Mouse (Mus musculus) embryonic facial prominence, embryonic 14.5 days (tissue): ENCODE results near the gene Trim75. TPM values are rescaled to one million over a fixed set of nuclear protein-coding genes. Genes with fewer than 3 reads are reported as not detected.
"Not testable (repeated sequence)": the region's sequence is repeated elsewhere in the genome, so short reads cannot be mapped to it uniquely, and the experiment has no call there.

Source experiments
- ATAC-seq: fragments of 200-750 bp; cut with Nextera tagmentation; 2 replicates; pipeline ENCODE4 v1.8.0; 2017; ENCODE audit warnings: low read depth, moderate number of reproducible peaks, moderate TSS enrichment
- DNase-seq: peaks from one replicate; pipeline ENCODE4 v3.0.0-alpha.2; 2015; ENCODE audit warnings: low spot score
- H3K27ac ChIP-seq: fragments of 300-500 bp; sonication (generic); replicated peaks from 2 replicates; pipeline ENCODE4 v1.5.1; 2014; ENCODE audit warnings: low read depth, mild to moderate bottlenecking, low read length, moderate library complexity
- H3K27me3 ChIP-seq: fragments of 300-500 bp; sonication (generic); replicated peaks from 2 replicates; pipeline ENCODE4 v1.6.1; 2014; ENCODE audit warnings: low read length; ENCODE audit not compliant: control insufficient read depth, insufficient read depth
- H3K36me3 ChIP-seq: fragments of 300-500 bp; sonication (generic); 2 replicates; pipeline ENCODE4 v1.6.1; 2014; ENCODE audit warnings: low read length, mixed read lengths; ENCODE audit not compliant: control insufficient read depth, insufficient read depth
- H3K4me1 ChIP-seq: fragments of 300-500 bp; sonication (generic); 2 replicates; pipeline ENCODE4 v1.6.1; 2014; ENCODE audit warnings: antibody characterized with exemption, low read length; ENCODE audit not compliant: control insufficient read depth, insufficient read depth
- H3K4me2 ChIP-seq: fragments of 300-500 bp; sonication (generic); 2 replicates; pipeline ENCODE4 v1.6.1; 2014; ENCODE audit warnings: low read depth, mild to moderate bottlenecking, low read length, moderate library complexity, mixed read lengths
- H3K4me3 ChIP-seq: fragments of 300-500 bp; sonication (generic); 2 replicates; pipeline ENCODE4 v1.5.1; 2014; ENCODE audit warnings: low read depth, mild to moderate bottlenecking, low read length
- H3K9ac ChIP-seq: fragments of 300-500 bp; sonication (generic); 2 replicates; pipeline ENCODE4 v1.6.1; 2014; ENCODE audit warnings: low read depth, mild to moderate bottlenecking, low read length, moderate library complexity, mixed read lengths
- H3K9me3 ChIP-seq: fragments of 300-500 bp; sonication (generic); 2 replicates; pipeline ENCODE4 v1.6.1; 2016; ENCODE audit warnings: low read length; ENCODE audit not compliant: control insufficient read depth
- WGBS: fragments of 180-500 bp; shearing (Covaris S2); extraction: QIAGEN DNeasy Blood & Tissue Kit; methylation state at CpG from one replicate; pipeline ENCODE4 v1.1.7; 2014; 5-methylcytosine and 5-hydroxymethylcytosine counted together
- polyA plus RNA-seq: library from polyadenylated mRNA; unstranded; fragments of >200 nt; fragmentation: Nextera tagmentation; extraction: Ambion mirVana; gene quantifications from 2 replicates; pipeline ENCODE4 v1.2.1, GENCODE M21; 2014

The Trim75 gene
- polyA plus RNA-seq, 1 experiment from 2014 or later, result not detected

- 47% methylated on average over 8 of the region's 8 CpGs for WGBS
- H3K9me3 ChIP-seq, result no peaks in the 10 kb centered on the region
- H3K27ac ChIP-seq, result no peak overlapping the region
- no peak overlapping the region for H3K4me2 ChIP-seq
- ATAC-seq (no peak), DNase-seq (no peak)
- H3K4me3 ChIP-seq, result no peak overlapping the region
- no peaks in the 10 kb centered on the region for H3K36me3 ChIP-seq
- H3K27me3 ChIP-seq, result no peaks in the 10 kb centered on the region
- no peak overlapping the region for H3K9ac ChIP-seq
- no peaks in the 10 kb centered on the region for H3K4me1 ChIP-seq
Observed at GRCm38 (mm10) chr8:65022485-65022884, 34.9 kb upstream of the Trim75 start.

GRCm38 (mm10) chr8:65018423-65018822, 30.8 kb upstream of the Trim75 start, which contains the start of the genes Trim61 and Trim60:
Gene Trim61, minus strand, starts transcription at chr8:65018523.
Gene Trim60, minus strand, starts transcription at chr8:65018584.
- ATAC-seq (no peak), DNase-seq (no peak)
- Histone ChIP-seq H3K4me1 (no peaks in the 10 kb centered on the region), H3K27me3 (no peaks in the 10 kb centered on the region), H3K36me3 (no peaks in the 10 kb centered on the region), H3K4me2 (no peak within 1 kb of the TSS), H3K9me3 (no peaks in the 10 kb centered on the region), H3K27ac (no peak within 1 kb of the TSS), H3K4me3 (no peak within 1 kb of the TSS), H3K9ac (no peak within 1 kb of the TSS)
- 87% methylated on average over 8 of the region's 8 CpGs for WGBS

GRCm38 (mm10) chr8:65007616-65008015, 20.0 kb upstream of the Trim75 start:
- H3K27ac ChIP-seq, H3K4me1 ChIP-seq, H3K9me3 ChIP-seq, DNase-seq, H3K27me3 ChIP-seq, H3K36me3 ChIP-seq, H3K4me2 ChIP-seq, ATAC-seq, H3K4me3 ChIP-seq, H3K9ac ChIP-seq: not testable (repeated sequence)
- 81% methylated on average over 6 of the region's 6 CpGs for WGBS

- Histone ChIP-seq H3K4me1 (no peaks in the 10 kb centered on the region), H3K4me3 (no peak overlapping the region), H3K36me3 (no peaks in the 10 kb centered on the region), H3K9ac (no peak overlapping the region), H3K27ac (no peak overlapping the region), H3K27me3 (no peaks in the 10 kb centered on the region), H3K9me3 (no peaks in the 10 kb centered on the region), H3K4me2 (no peak overlapping the region)
- 67% methylated on average over 4 of the region's 4 CpGs for whole genome bisulfite sequencing
- ATAC-seq, result no peak
- DNase-seq, result peak; percentile 11
Observed at GRCm38 (mm10) chr8:64998806-64999365, 11.3 kb upstream of the Trim75 start.

- ATAC-seq (no peak), DNase-seq (no peak)
- H3K36me3 ChIP-seq, result no peaks in the 10 kb centered on the region
- 72% methylated on average over 20 of the region's 20 CpGs for WGBS
- H3K9me3 ChIP-seq, result no peaks in the 10 kb centered on the region
- H3K4me3 ChIP-seq, result no peak overlapping the region
- no peaks in the 10 kb centered on the region for H3K27me3 ChIP-seq
- H3K4me2 ChIP-seq, result no peak overlapping the region
- no peaks in the 10 kb centered on the region for H3K4me1 ChIP-seq
- H3K27ac ChIP-seq, result no peak overlapping the region
- no peak overlapping the region for H3K9ac ChIP-seq
Observed at GRCm38 (mm10) chr8:64983150-64983897, 4.3 kb downstream of the Trim75 start.

GRCm38 (mm10) chr8:64962836-64963235, 24.8 kb downstream of the Trim75 start:
- Histone ChIP-seq H3K4me3 (no peak overlapping the region), H3K4me1 (no peaks in the 10 kb centered on the region), H3K4me2 (no peak overlapping the region), H3K27me3 (no peaks in the 10 kb centered on the region), H3K9me3 (no peaks in the 10 kb centered on the region), H3K36me3 (peaks cover 34% of the 10 kb centered on the region), H3K9ac (no peak overlapping the region), H3K27ac (no peak overlapping the region)
- ATAC-seq, result no peak
- DNase-seq, result no peak

GRCm38 (mm10) chr8:64959025-64959424, 28.6 kb downstream of the Trim75 start:
- no peak overlapping the region for H3K4me3 ChIP-seq
- H3K27ac ChIP-seq, result no peak overlapping the region
- no peak overlapping the region for H3K4me2 ChIP-seq
- H3K9me3 ChIP-seq, result no peaks in the 10 kb centered on the region
- no peak for ATAC-seq
- 82% methylated on average over 9 of the region's 9 CpGs for WGBS
- no peak overlapping the region for H3K9ac ChIP-seq
- peaks cover 19% of the 10 kb centered on the region for H3K36me3 ChIP-seq
- no peaks in the 10 kb centered on the region for H3K27me3 ChIP-seq
- no peak for DNase-seq
- no peaks in the 10 kb centered on the region for H3K4me1 ChIP-seq

- H3K36me3 ChIP-seq, result no peaks in the 10 kb centered on the region
- H3K4me1 ChIP-seq, result no peaks in the 10 kb centered on the region
- H3K4me3 ChIP-seq, result no peak overlapping the region
- 76% methylated on average over 6 of the region's 6 CpGs for WGBS
- H3K27ac ChIP-seq, result no peak overlapping the region
- no peak overlapping the region for H3K9ac ChIP-seq
- no peak for DNase-seq
- no peak for ATAC-seq
- no peak overlapping the region for H3K4me2 ChIP-seq
- no peaks in the 10 kb centered on the region for H3K27me3 ChIP-seq
- H3K9me3 ChIP-seq, result no peaks in the 10 kb centered on the region
Observed at GRCm38 (mm10) chr8:64952101-64952500, 35.5 kb downstream of the Trim75 start.

GRCm38 (mm10) chr8:64948371-64948770, 39.3 kb downstream of the Trim75 start:
- no peaks in the 10 kb centered on the region for H3K4me1 ChIP-seq
- WGBS, result 84% methylated on average over 1 of the region's 1 CpGs
- DNase-seq, result no peak

More at GRCm38 (mm10) chr8:64948371-64948770, 39.3 kb downstream of the Trim75 start:
- Histone ChIP-seq H3K9ac (no peak overlapping the region), H3K36me3 (no peaks in the 10 kb centered on the region), H3K27ac (no peak overlapping the region), H3K4me2 (no peak overlapping the region), H3K27me3 (no peaks in the 10 kb centered on the region), H3K9me3 (no peaks in the 10 kb centered on the region), H3K4me3 (no peak overlapping the region)
- no peak for ATAC-seq
